Mouse (Mus musculus): Measurements from ENCODE around the gene Fam166b. TPM values are rescaled to one million over a fixed set of nuclear protein-coding genes. Genes with fewer than 3 reads are reported as not detected.

The Fam166b gene
- polyA plus RNA-seq, 2 experiments: 0.14 to 0.20 TPM

DNA sequence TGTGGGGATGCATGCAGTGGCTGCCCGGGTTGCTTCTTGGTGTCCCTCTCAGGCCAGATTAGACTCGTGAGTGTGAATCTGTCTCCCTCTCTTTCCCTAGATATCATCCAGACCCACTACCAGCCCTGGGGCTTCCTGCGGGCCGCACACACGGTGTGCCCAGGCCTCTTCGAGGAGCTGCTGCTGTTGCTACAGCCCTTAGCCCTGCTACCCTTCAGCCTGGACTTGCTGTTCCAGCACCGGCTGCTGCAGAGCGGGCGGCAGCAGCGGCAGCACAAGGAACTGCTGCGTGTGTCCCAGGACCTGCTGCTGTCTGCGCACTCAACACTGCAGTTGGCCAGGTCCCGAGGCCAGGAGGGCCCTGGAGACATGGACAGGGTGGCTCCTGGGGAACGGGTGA lies 3.7 kb downstream of the Fam166b start:
- no peak overlapping the region for H3K27ac ChIP-seq (replicated peaks; ENCODE audit: low read depth, low read length)
- H3K27me3 ChIP-seq (ENCODE audit: control insufficient read depth, insufficient read depth, low read length): peaks cover 37% of the 10 kb centered on the region
- no peak for ATAC-seq (ENCODE audit: low FRiP score, low read depth)
- 0 out of 2 replicates have a peak overlapping the region, but pooled peaks have one; percentile 12 for H3K9ac ChIP-seq (ENCODE audit: low read depth, low read length, severe bottlenecking)
- peaks cover 12% of the 10 kb centered on the region; the same call in 1 of the 2 replicates for H3K4me1 ChIP-seq (ENCODE audit: control insufficient read depth, insufficient read depth, low read length)
- DNase-seq (ENCODE audit: low spot score): no peak
- WGBS: 32% methylated on average over 10 of the region's 14 CpGs
- H3K36me3 ChIP-seq (ENCODE audit: control insufficient read depth, insufficient read depth, low read length): peaks cover 55% of the 10 kb centered on the region
- TF ChIP-seq POLR2A (IDR thresholded peaks at IDR 0.05; ENCODE audit: borderline replicate concordance, extremely low read depth, insufficient read depth, insufficient read length): no peak
- H3K4me3 ChIP-seq (replicated peaks; ENCODE audit: low read length): no peak overlapping the region
- peak overlapping the region; percentile 29; the same call in 1 of the 2 replicates for H3K4me2 ChIP-seq (replicated peaks; ENCODE audit: low read depth, low read length, severe bottlenecking)
- no peaks in the 10 kb centered on the region for H3K9me3 ChIP-seq (ENCODE audit: control insufficient read depth, low read length)

DNA sequence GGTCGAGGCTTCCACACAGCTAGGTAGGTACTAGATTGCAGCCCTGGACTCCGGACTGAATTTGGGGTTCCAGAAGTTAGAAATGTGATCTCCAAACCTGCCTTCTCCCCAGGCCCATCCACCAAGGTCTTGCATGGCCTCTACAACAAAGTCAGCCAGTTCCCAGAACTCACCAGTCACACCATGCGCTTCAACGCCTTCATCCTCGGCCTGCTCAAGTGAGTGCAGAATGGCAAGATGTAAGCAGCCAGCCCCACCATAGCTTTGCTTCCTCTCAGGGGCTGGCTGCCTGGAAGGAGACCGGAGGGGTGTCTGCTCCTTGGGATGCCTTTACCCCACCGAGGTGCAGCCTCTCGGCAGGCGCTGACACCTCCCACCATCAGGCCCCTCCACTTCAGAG lies 4.9 kb downstream of the Fam166b start:
- H3K9me3 ChIP-seq (ENCODE audit: control insufficient read depth, low read length): no peaks in the 10 kb centered on the region
- TF ChIP-seq POLR2A (IDR thresholded peaks at IDR 0.05; ENCODE audit: borderline replicate concordance, extremely low read depth, insufficient read depth, insufficient read length): no peak
- 73% methylated on average over 9 of the region's 9 CpGs for WGBS
- H3K36me3 ChIP-seq (ENCODE audit: control insufficient read depth, insufficient read depth, low read length): peaks cover 62% of the 10 kb centered on the region
- peaks cover 37% of the 10 kb centered on the region for H3K27me3 ChIP-seq (ENCODE audit: control insufficient read depth, insufficient read depth, low read length)
- peaks cover 11% of the 10 kb centered on the region; the same call in 1 of the 2 replicates for H3K4me1 ChIP-seq (ENCODE audit: control insufficient read depth, insufficient read depth, low read length)
- H3K4me3 ChIP-seq (replicated peaks; ENCODE audit: low read length): no peak overlapping the region
- H3K9ac ChIP-seq (ENCODE audit: low read depth, low read length, severe bottlenecking): no peak overlapping the region
- H3K4me2 ChIP-seq (replicated peaks; ENCODE audit: low read depth, low read length, severe bottlenecking): no peak overlapping the region
- H3K27ac ChIP-seq (replicated peaks; ENCODE audit: low read depth, low read length): no peak overlapping the region
- DNase-seq (ENCODE audit: low spot score) (no peak), ATAC-seq (ENCODE audit: low FRiP score, low read depth) (no peak)

DNA sequence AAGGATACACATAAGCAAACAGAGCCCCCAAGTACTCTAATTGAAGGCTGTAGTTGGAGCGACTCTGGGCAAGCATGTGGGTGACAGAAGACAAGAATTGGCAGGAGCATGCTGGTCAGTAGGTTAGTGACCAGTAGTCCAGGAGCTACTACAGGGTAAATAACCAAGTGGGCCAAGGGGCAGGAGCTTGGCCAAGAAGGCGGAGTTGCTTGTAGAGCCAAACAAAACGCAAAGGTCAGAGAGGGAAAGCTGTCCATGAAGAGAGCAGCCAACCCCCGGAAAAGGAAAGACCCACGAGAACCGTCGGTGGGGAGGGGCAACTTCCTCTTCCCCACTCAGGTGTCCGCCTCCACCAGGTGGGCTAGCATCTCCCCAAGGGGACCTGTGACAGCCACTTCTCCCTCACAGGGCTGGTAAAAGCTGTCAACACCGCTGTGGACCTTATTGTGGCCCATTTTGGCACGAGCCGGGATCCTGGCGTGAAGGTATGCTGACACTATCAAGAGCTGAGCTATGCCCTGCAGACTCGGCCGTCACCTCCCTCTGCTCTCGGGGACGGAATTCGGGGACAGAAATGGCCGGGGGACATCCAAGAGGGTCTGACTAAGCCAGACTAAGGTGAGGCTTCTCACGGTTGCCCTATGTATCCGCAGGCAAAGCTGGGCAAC lies 5.5 kb downstream of the Fam166b start:
- DNase-seq (ENCODE audit: low spot score): no peak
- no peak overlapping the region for H3K9ac ChIP-seq (ENCODE audit: low read depth, low read length, severe bottlenecking)
- WGBS: 89% methylated on average over 20 of the region's 20 CpGs
- H3K4me2 ChIP-seq (replicated peaks; ENCODE audit: low read depth, low read length, severe bottlenecking): no peak overlapping the region
- no peaks in the 10 kb centered on the region for H3K9me3 ChIP-seq (ENCODE audit: control insufficient read depth, low read length)
- H3K27me3 ChIP-seq (ENCODE audit: control insufficient read depth, insufficient read depth, low read length): peaks cover 37% of the 10 kb centered on the region
- TF ChIP-seq POLR2A (IDR thresholded peaks at IDR 0.05; ENCODE audit: borderline replicate concordance, extremely low read depth, insufficient read depth, insufficient read length): no peak
- peaks cover 9% of the 10 kb centered on the region; the same call in 1 of the 2 replicates for H3K4me1 ChIP-seq (ENCODE audit: control insufficient read depth, insufficient read depth, low read length)
- peaks cover 69% of the 10 kb centered on the region for H3K36me3 ChIP-seq (ENCODE audit: control insufficient read depth, insufficient read depth, low read length)
- no peak overlapping the region for H3K27ac ChIP-seq (replicated peaks; ENCODE audit: low read depth, low read length)
- ATAC-seq (ENCODE audit: low FRiP score, low read depth): no peak
- no peak overlapping the region for H3K4me3 ChIP-seq (replicated peaks; ENCODE audit: low read length)

DNA sequence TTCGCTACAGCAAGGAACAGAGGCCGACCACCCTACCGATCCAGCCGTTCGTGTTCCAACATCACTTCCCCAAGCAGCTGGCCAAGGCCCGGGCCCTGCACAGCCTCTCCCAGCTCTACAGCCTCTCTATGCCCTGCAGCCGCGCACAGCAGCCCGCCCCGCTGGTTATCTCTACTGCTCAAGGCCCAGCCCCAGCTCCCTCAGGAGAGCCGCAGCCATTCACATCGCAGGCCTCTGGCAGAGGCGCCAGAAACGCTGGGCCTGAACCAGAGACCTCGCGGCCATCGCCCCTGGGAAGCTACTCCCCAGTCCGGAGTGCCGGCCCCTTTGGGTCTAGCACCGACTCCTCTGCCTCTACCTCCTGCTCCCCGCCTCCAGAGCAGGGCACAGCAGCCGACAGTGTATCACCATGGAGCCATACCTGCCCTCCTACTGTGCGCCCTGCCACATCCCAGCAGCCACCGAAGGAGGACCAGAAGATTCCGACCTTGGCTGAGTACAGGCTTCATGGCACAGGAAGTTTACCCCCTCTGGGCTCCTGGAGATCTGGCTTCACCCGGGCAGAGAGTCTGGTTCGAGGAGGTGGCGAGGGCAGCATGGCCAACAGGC lies 7.2 kb downstream of the Fam166b start:
- Histone ChIP-seq H3K27ac (replicated peaks; ENCODE audit: low read depth, low read length) (no peak overlapping the region), H3K4me3 (replicated peaks; ENCODE audit: low read length) (no peak overlapping the region), H3K36me3 (ENCODE audit: control insufficient read depth, insufficient read depth, low read length) (peaks cover 71% of the 10 kb centered on the region), H3K9ac (ENCODE audit: low read depth, low read length, severe bottlenecking) (no peak overlapping the region), H3K9me3 (ENCODE audit: control insufficient read depth, low read length) (no peaks in the 10 kb centered on the region), H3K27me3 (ENCODE audit: control insufficient read depth, insufficient read depth, low read length) (peaks cover 22% of the 10 kb centered on the region), H3K4me2 (replicated peaks; ENCODE audit: low read depth, low read length, severe bottlenecking) (no peak overlapping the region), H3K4me1 (ENCODE audit: control insufficient read depth, insufficient read depth, low read length) (peaks cover 4% of the 10 kb centered on the region; the same call in 1 of the 2 replicates)
- ATAC-seq (ENCODE audit: low FRiP score, low read depth) (no peak), DNase-seq (ENCODE audit: low spot score) (no peak)
- TF ChIP-seq POLR2A (IDR thresholded peaks at IDR 0.05; ENCODE audit: borderline replicate concordance, extremely low read depth, insufficient read depth, insufficient read length): no peak
- 75% methylated on average over 28 of the region's 28 CpGs for WGBS

DNA sequence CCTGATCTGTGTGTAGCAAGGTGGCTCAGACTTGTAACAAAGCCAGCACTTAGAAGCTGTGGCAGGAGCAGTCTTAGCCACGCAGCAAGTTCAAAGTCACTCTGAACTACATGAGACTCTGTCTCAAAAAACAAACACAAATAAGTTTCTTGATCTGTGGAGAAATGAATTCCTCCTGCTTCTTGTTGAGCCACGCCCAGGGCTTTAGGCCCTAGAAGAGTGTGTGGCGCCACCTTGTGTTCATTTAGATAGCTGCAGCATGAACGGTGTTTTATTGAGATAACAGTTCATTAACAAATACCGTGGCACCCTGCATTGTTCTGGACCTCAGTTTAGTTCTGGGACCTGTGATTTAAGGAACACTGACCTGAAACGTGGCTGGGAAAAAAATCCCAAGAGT lies 8.6 kb downstream of the Fam166b start:
- WGBS: 4% methylated on average over 6 of the region's 6 CpGs
- no peak for TF ChIP-seq POLR2A (IDR thresholded peaks at IDR 0.05; ENCODE audit: borderline replicate concordance, extremely low read depth, insufficient read depth, insufficient read length)
- 0 out of 2 replicates have a peak, but pooled peaks have one; percentile 36 for ATAC-seq (ENCODE audit: low FRiP score, low read depth)
- Histone ChIP-seq H3K4me1 (ENCODE audit: control insufficient read depth, insufficient read depth, low read length) (no peaks in the 10 kb centered on the region), H3K36me3 (ENCODE audit: control insufficient read depth, insufficient read depth, low read length) (peaks cover 70% of the 10 kb centered on the region), H3K9me3 (ENCODE audit: control insufficient read depth, low read length) (no peaks in the 10 kb centered on the region), H3K27ac (replicated peaks; ENCODE audit: low read depth, low read length) (no peak overlapping the region), H3K27me3 (ENCODE audit: control insufficient read depth, insufficient read depth, low read length) (peaks cover 9% of the 10 kb centered on the region), H3K9ac (ENCODE audit: low read depth, low read length, severe bottlenecking) (no peak overlapping the region), H3K4me2 (replicated peaks; ENCODE audit: low read depth, low read length, severe bottlenecking) (no peak overlapping the region), H3K4me3 (replicated peaks; ENCODE audit: low read length) (no peak overlapping the region)
- DNase-seq (ENCODE audit: low spot score): peak; percentile 92

Measured in limb, embryonic 14.5 days (tissue).